Mouse (Mus musculus) heart, postnatal 36 days (tissue): ENCODE measurements around the gene Ctps2. TPM values are rescaled to one million over a fixed set of nuclear protein-coding genes. Genes with fewer than 3 reads are reported as not detected.

Experiments used
- DNase-seq, 2 experiments: peaks; one replicate each; pipeline ENCODE4 v3.0.0; 2021 to 2022
- intact Hi-C: fragments of 180-260 bp; cut with DNase I; formaldehyde crosslinking; loops from one replicate; pipeline ENCODE4 v1.15.1; 2025
- microRNA-seq, 2 experiments: library from miRNA; unstranded; fragments of <30 nt; microRNA quantifications; one replicate each; pipeline ENCODE4 v1.2.0; 2021; ENCODE audit warnings: borderline number of aligned reads in 2 of 2
- total RNA-seq, 2 experiments: library from RNA; stranded (reverse); gene quantifications; 2 replicates each; pipeline ENCODE4 v1.2.3; 2021

The Ctps2 gene
- total RNA-seq, 2 experiments from 2014 or later, result 12.5 to 17.3 TPM

DNA sequence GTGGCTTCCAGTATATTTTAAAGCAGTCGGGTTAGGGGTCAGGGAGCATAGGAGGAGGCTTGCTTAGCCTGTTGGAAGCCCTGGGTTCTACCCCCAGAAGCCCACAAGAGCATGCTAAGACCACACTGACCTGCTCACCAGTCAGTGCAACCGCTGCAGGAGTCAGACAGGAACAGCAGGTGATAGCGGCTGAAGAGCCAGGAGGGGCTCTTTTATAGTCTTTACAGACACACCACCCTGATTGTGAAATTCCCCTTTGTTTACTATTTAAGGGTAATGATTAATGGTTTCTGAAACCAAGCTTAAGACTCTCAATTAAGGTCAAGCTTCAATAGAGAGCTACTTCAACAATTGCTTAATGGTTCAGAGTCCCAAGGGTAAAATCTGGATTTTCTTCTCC, 63.3 kb downstream of the Ctps2 start, which contains the start of gene S100g:
S100g (minus strand) TSS at position 217 of the 400 bp plus-strand sequence.
- intact Hi-C loops, result no loop called here
- DNase-seq, result no peak

GRCm38 (mm10) chrX:162967456-162967855, 66.4 kb downstream of the Ctps2 start:
- peak in 1 of 2 experiments; percentile 2 for DNase-seq
- intact Hi-C loops, result no loop called here

GRCm38 (mm10) chrX:162976194-162976593, 75.2 kb downstream of the Ctps2 start:
- intact Hi-C loops, result no loop called here
- no peak for DNase-seq

DNA sequence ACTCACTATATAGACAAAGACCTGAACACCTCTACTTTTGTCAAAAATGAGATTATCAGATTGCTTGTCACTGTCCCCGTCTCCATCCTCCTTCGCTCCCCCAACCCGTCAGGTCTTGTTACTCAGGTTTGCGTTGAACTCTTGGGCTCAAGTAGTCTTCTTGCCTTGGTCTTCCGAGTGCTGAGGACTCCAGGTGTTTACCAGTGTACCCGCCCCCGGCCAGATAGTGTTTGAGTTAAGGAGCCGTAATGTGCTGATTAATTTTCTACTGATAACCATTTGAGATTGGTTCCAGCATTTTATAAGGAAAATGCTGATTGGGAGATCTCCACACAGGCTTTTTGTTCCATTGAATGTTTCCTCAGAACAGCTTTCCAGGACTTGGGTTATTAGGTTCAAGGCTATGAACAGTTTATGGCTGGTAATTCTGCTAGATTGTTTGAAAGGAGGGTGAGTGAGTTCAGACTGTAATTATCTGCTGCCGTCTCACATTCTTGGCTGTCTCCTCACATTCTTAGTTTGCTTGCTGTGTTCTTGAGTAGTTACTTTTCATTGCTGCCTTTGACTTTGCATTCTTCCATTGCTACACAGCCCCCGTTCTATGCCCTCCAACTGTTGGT, 85.9 kb downstream of the Ctps2 start:
- intact Hi-C loops, result no loop called here
- DNase-seq, result no peak

DNA sequence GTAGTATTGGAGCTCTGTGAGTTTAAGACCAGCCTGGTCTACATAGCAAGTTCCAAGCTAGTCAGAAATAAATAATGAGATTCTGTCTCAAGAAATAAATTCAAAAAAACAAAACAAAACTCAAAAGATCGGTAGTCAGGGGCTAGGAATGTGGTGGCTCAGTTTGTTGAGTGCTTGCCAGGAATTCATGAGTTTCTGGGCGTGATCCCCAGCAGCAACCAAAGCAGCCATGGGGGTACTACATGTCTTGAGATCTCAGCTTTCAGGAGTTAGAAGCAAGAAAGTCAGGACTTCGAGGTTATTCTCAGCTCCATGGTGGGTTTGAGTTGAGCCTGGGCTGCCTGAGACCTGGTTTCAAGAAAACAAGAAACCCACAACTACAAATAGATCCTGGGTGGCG, 90.4 kb downstream of the Ctps2 start:
- no peak for DNase-seq
- intact Hi-C loops, result no loop called here

DNA sequence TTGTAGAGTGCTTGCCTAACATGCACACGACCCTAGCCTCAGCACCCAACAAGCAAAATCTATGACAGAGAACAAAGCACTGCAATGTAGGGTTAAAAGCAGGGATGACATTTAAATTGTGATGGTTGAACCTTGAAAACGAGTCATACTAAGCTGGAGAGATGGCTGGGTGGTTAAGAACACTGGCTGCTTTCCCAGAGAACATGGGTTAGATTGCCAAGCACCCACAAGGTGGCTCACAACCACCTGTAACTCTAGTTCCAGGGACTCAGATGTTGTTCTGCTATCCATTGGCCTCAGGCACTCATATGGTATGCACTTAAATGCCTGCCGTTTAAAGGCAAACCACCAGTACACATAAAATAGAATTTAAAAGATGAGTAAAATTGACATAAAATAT, 91.1 kb downstream of the Ctps2 start:
- intact Hi-C loops, result no loop called here
- DNase-seq, result no peak

DNA sequence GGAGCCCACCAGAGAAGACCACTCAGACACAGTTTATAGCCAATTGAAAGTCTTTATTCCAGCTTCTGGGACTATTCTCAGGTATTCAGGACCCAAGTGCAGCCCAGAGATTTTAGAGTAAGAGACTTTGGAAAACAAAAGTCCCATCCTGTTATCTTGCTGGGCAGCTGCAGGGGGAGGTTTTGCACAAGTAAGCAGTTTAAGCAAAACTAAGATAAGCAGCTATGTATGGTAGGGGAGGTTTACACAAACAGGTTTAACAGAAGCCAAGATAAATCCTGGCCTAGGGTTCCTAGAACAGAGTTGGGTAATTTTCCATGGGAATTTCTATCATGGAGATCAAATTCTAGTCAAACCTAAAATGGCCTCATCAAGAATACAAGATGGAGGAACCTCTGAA, 126.8 kb downstream of the Ctps2 start:
- intact Hi-C loops, result no loop called here
- no peak for DNase-seq

DNA sequence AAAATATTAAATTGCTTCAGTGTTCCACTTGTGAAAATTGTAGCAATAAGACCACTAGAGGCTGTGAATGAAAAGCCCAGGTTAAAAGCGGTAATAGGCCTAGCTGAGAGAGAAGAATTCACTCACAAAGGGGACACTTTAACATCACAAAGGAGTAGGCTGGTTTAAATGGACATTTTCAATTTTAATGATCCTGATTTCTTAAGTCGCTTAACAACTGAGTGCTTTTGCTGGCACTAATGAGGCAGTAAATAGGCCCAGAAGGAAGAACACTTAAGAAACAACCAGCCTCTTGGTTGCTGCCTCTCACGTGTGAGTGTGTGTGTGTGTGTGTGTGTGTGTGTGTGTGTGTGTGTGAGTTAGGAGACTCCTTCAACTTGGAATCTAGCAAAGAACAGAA, 137.7 kb downstream of the Ctps2 start:
- intact Hi-C loops, result no loop called here

GRCm38 (mm10) chrX:163042771-163043170, 141.7 kb downstream of the Ctps2 start:
- DNase-seq, result no peak
- intact Hi-C loops, result no loop called here

More for the DNA sequence above, 137.7 kb downstream of the Ctps2 start:
- no peak for DNase-seq

- DNase-seq, result no peak
- intact Hi-C loops, result no loop called here
Observed at GRCm38 (mm10) chrX:163063936-163064335, 162.9 kb downstream of the Ctps2 start.

Small RNAs within 50 kb of the gene (microRNA-seq; reads per million reads assigned to microRNA genes)
- gene Mir3473a, result 0 reads per million in 2 experiments

Other genes with a start within 250 kb of the Ctps2 start
- gene Rbbp7, start 140.8 kb upstream of the Ctps2 start, total RNA-seq, result 100 to 1,000 TPM; 155 to 167 TPM
- 1 to 10 TPM; 8.3 to 8.8 TPM for gene Txlng, start 71.8 kb upstream of the Ctps2 start, total RNA-seq
- 10 to 100 TPM; 27.4 to 31.3 TPM for gene Syap1, start 12.8 kb upstream of the Ctps2 start, total RNA-seq
- not detected for gene S100g, start 63.4 kb downstream of the Ctps2 start, total RNA-seq